Mouse (Mus musculus): ENCODE measurements around the gene Pdgfd. TPM values are rescaled to one million over a fixed set of nuclear protein-coding genes. Genes with fewer than 3 reads are reported as not detected.
A peak's percentile ranks its signal among the peaks of the same experiment; 100 is the strongest.

Gene Pdgfd
- polyA plus RNA-seq (2015; fragmentation: Nextera tagmentation; extraction: Ambion mirVana) = 11.4 and 12.7 TPM in 2 replicates

GRCm38 (mm10) chr9:6168391-6169037 is at the start of gene Pdgfd:
Gene Pdgfd, plus strand, starts transcription at chr9:6168584.
- H3K27me3 ChIP-seq (ENCODE audit: control insufficient read depth, insufficient read depth, low read length) = no peaks in the 10 kb centered on the region
- peak; percentile 90 for DNase-seq (ENCODE audit: low spot score)
- peak; percentile 77 for TF ChIP-seq CTCF (IDR thresholded peaks at IDR 0.05; ENCODE audit: low read depth)
- no peak for TF ChIP-seq EP300 (optimal IDR thresholded peaks at IDR 0.05)
- no peaks in the 10 kb centered on the region for H3K4me1 ChIP-seq (replicated peaks; ENCODE audit: control insufficient read depth, insufficient read depth)
- ATAC-seq (ENCODE audit: low FRiP score, low TSS enrichment) = peak; percentile 97
- H3K9ac ChIP-seq (ENCODE audit: low read length) = peak within 1 kb of the TSS; percentile 57
- peak within 1 kb of the TSS; percentile 69 for H3K4me2 ChIP-seq (replicated peaks; ENCODE audit: low read depth)
- under 1% methylated on average over 32 of the region's 32 CpGs for WGBS
- no peaks in the 10 kb centered on the region for H3K36me3 ChIP-seq (ENCODE audit: control insufficient read depth, insufficient read depth, low read length)
- peak within 1 kb of the TSS; percentile 50 for H3K4me3 ChIP-seq (ENCODE audit: low read depth, low read length)
- peak within 1 kb of the TSS; percentile 76 for H3K27ac ChIP-seq (replicated peaks)
- H3K9me3 ChIP-seq (ENCODE audit: control insufficient read depth, low read length) = no peaks in the 10 kb centered on the region

DNA sequence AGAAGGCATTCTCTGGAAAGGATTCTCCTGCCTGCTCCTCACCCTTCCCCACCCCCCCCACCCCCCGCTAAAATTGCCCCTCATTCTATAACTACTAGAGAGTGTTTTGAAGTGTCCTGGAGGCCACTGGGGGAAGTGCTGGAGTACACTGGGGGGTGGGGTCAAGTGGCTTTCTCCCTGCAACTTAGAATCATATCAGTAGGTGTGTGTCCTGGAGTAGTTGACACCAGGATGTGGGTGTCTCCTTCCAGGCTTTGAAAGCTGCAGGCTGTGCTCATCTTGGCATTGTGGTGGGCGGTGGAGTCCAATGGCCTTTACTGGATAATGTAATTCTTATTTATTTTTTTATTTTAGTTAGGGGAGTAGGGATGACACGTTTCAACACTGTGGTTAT is 651 bp downstream of the Pdgfd start:
- Histone ChIP-seq H3K4me2 (replicated peaks; ENCODE audit: low read depth) (peak overlapping the region; percentile 69), H3K27ac (replicated peaks) (peak overlapping the region; percentile 76; the same call in 1 of the 2 replicates), H3K27me3 (ENCODE audit: control insufficient read depth, insufficient read depth, low read length) (no peaks in the 10 kb centered on the region), H3K9me3 (ENCODE audit: control insufficient read depth, low read length) (no peaks in the 10 kb centered on the region), H3K4me1 (replicated peaks; ENCODE audit: control insufficient read depth, insufficient read depth) (no peaks in the 10 kb centered on the region), H3K36me3 (ENCODE audit: control insufficient read depth, insufficient read depth, low read length) (no peaks in the 10 kb centered on the region), H3K4me3 (ENCODE audit: low read depth, low read length) (peak overlapping the region; percentile 50), H3K9ac (ENCODE audit: low read length) (peak overlapping the region; percentile 57; the same call in 1 of the 2 replicates)
- 34% methylated on average over 3 of the region's 3 CpGs for WGBS
- DNase-seq (ENCODE audit: low spot score) (peak; percentile 47), ATAC-seq (ENCODE audit: low FRiP score, low TSS enrichment) (peak; percentile 64)
- TF ChIP-seq CTCF (IDR thresholded peaks at IDR 0.05; ENCODE audit: low read depth) (0 out of 2 replicates have a peak, but pooled peaks have one; percentile 15), EP300 (optimal IDR thresholded peaks at IDR 0.05) (no peak)

- ATAC-seq (ENCODE audit: low FRiP score, low TSS enrichment) (no peak), DNase-seq (ENCODE audit: low spot score) (no peak)
- no peak overlapping the region for H3K4me3 ChIP-seq (ENCODE audit: low read depth, low read length)
- H3K4me1 ChIP-seq (replicated peaks; ENCODE audit: control insufficient read depth, insufficient read depth) = no peaks in the 10 kb centered on the region
- H3K27ac ChIP-seq (replicated peaks) = no peak overlapping the region
- no peaks in the 10 kb centered on the region for H3K9me3 ChIP-seq (ENCODE audit: control insufficient read depth, low read length)
- H3K27me3 ChIP-seq (ENCODE audit: control insufficient read depth, insufficient read depth, low read length) = no peaks in the 10 kb centered on the region
- H3K4me2 ChIP-seq (replicated peaks; ENCODE audit: low read depth) = 0 out of 2 replicates have a peak overlapping the region, but pooled peaks have one; percentile 5
- WGBS = 51% methylated on average over 9 of the region's 9 CpGs
- TF ChIP-seq EP300 (optimal IDR thresholded peaks at IDR 0.05) (no peak), CTCF (IDR thresholded peaks at IDR 0.05; ENCODE audit: low read depth) (no peak)
- no peak overlapping the region for H3K9ac ChIP-seq (ENCODE audit: low read length)
- no peaks in the 10 kb centered on the region for H3K36me3 ChIP-seq (ENCODE audit: control insufficient read depth, insufficient read depth, low read length)
These were observed 2.6 kb downstream of the Pdgfd start for GRCm38 (mm10) chr9:6170962-6171361.

DNA sequence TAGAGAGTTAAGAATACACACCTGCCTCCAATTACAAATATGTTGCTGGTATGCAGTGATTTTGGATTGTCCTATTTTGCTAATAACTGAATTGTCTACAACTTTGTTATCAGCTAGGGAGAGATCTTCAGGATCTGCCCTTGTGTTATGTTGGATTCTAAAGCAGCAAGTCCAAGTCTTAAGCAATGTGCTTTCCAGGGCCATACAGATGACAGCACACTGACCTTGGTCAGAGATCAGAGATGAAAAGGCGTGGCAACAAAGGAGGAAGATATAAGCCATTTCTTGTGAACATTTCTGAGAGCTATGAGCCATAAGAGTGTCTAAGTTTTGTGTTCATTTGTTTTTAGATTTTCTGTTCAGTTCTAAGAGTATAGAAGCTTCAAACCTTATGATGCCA is 4.9 kb downstream of the Pdgfd start:
- no peak overlapping the region for H3K9ac ChIP-seq (ENCODE audit: low read length)
- TF ChIP-seq CTCF (IDR thresholded peaks at IDR 0.05; ENCODE audit: low read depth) (no peak), EP300 (optimal IDR thresholded peaks at IDR 0.05) (no peak)
- no peaks in the 10 kb centered on the region for H3K27me3 ChIP-seq (ENCODE audit: control insufficient read depth, insufficient read depth, low read length)
- H3K27ac ChIP-seq (replicated peaks) = no peak overlapping the region
- WGBS = 89% methylated on average over 1 of the region's 1 CpGs
- H3K9me3 ChIP-seq (ENCODE audit: control insufficient read depth, low read length) = no peaks in the 10 kb centered on the region
- ATAC-seq (ENCODE audit: low FRiP score, low TSS enrichment) = no peak
- no peaks in the 10 kb centered on the region for H3K36me3 ChIP-seq (ENCODE audit: control insufficient read depth, insufficient read depth, low read length)
- no peak overlapping the region for H3K4me2 ChIP-seq (replicated peaks; ENCODE audit: low read depth)
- no peak overlapping the region for H3K4me3 ChIP-seq (ENCODE audit: low read depth, low read length)
- no peak for DNase-seq (ENCODE audit: low spot score)
- no peaks in the 10 kb centered on the region for H3K4me1 ChIP-seq (replicated peaks; ENCODE audit: control insufficient read depth, insufficient read depth)

GRCm38 (mm10) chr9:6175731-6176130 is 7.3 kb downstream of the Pdgfd start:
- ATAC-seq (ENCODE audit: low FRiP score, low TSS enrichment) (no peak), DNase-seq (ENCODE audit: low spot score) (no peak)
- Histone ChIP-seq H3K27me3 (ENCODE audit: control insufficient read depth, insufficient read depth, low read length) (no peaks in the 10 kb centered on the region), H3K4me3 (ENCODE audit: low read depth, low read length) (no peak overlapping the region), H3K4me1 (replicated peaks; ENCODE audit: control insufficient read depth, insufficient read depth) (no peaks in the 10 kb centered on the region), H3K27ac (replicated peaks) (no peak overlapping the region), H3K4me2 (replicated peaks; ENCODE audit: low read depth) (no peak overlapping the region), H3K9ac (ENCODE audit: low read length) (no peak overlapping the region), H3K36me3 (ENCODE audit: control insufficient read depth, insufficient read depth, low read length) (no peaks in the 10 kb centered on the region), H3K9me3 (ENCODE audit: control insufficient read depth, low read length) (no peaks in the 10 kb centered on the region)
- WGBS = 74% methylated on average over 4 of the region's 4 CpGs
- no peak for TF ChIP-seq CTCF (IDR thresholded peaks at IDR 0.05; ENCODE audit: low read depth)
- no peak for TF ChIP-seq EP300 (optimal IDR thresholded peaks at IDR 0.05)

DNA sequence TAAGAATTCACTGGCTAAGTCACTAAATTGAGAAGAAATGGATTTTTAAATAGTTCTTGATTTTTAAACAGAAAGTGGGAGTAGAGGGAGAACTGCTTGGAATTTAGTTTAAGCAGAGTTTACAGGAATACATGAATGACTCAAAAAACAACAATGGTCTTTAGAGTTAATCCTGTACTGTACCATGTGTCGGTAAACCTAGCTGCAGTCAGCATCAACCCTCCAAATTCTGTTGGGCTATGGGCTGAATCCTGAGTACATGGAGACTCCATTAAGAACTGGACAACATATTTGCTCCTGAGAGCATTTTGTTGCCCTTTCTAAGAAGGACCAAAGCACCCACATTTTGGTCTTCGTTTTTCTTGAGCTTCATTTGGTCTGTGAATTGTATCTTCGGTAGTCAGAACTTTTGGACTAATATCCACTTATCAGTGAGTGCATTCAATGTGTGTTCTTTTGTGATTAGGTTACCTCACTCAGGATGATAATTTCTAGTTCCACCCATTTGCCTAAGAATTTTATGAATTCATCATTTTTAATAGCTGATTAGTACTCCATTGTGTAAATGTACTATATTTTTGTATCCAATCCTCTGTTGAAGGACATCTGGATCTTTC is 14.0 kb downstream of the Pdgfd start:
- ATAC-seq (ENCODE audit: low FRiP score, low TSS enrichment) (no peak), DNase-seq (ENCODE audit: low spot score) (no peak)
- Histone ChIP-seq H3K27me3 (ENCODE audit: control insufficient read depth, insufficient read depth, low read length) (no peaks in the 10 kb centered on the region), H3K4me1 (replicated peaks; ENCODE audit: control insufficient read depth, insufficient read depth) (no peaks in the 10 kb centered on the region), H3K9ac (ENCODE audit: low read length) (no peak overlapping the region), H3K27ac (replicated peaks) (no peak overlapping the region), H3K4me3 (ENCODE audit: low read depth, low read length) (no peak overlapping the region), H3K4me2 (replicated peaks; ENCODE audit: low read depth) (no peak overlapping the region), H3K9me3 (ENCODE audit: control insufficient read depth, low read length) (no peaks in the 10 kb centered on the region), H3K36me3 (ENCODE audit: control insufficient read depth, insufficient read depth, low read length) (no peaks in the 10 kb centered on the region)
- 78% methylated on average over 3 of the region's 3 CpGs for WGBS
- TF ChIP-seq CTCF (IDR thresholded peaks at IDR 0.05; ENCODE audit: low read depth) (no peak), EP300 (optimal IDR thresholded peaks at IDR 0.05) (no peak)

All from stomach, postnatal 0 days (tissue).